Mouse (Mus musculus) urinary bladder, postnatal 14 days (tissue): ENCODE measurements around the gene Gls.
A peak's percentile ranks its signal among the peaks of the same experiment; 100 is the strongest.

Source experiments
- DNase-seq: peaks from one replicate; pipeline ENCODE4 v3.0.0; 2021; ENCODE audit warnings: low spot score

Gls gene

DNA sequence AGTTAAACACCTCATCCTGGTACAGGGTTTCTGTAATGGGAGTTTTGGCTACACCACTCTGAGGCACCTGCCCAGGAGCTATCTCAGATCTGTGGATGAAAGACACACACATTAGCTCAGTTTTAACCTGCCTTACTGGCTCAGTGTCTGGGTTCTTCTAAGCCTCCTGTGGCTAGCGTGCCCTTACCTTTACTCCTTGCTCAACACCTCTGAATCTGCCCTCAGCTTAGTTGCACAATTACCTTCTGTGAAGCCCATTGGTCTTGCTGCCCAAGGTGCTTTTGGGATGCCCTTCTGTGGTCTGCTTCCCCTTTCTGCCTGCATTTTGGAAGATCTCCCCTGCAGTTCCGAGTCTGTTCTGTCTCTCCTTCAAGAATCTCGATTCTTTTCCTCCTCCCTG, 108.2 kb downstream of the Gls start:
- no peak for DNase-seq

DNA sequence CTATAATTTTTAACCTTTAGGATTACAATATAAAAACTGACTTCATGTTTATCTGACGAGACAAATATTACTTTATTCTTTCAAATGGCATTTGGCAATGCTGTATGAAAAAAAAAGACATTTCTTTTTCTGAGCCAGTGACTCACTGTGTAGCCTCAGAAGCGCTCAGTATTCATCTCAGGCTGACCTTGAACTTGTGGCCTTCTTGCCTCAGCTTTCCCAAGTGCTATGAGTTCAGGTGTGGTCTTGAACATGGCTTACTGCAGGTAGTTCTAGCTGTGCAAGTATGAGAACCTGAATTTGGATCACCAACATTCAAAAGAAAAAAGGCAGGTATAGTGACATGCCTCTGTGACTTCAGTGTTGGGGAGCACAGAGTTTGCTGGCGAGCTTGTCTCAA, 112.0 kb downstream of the Gls start:
- DNase-seq, result no peak

DNA sequence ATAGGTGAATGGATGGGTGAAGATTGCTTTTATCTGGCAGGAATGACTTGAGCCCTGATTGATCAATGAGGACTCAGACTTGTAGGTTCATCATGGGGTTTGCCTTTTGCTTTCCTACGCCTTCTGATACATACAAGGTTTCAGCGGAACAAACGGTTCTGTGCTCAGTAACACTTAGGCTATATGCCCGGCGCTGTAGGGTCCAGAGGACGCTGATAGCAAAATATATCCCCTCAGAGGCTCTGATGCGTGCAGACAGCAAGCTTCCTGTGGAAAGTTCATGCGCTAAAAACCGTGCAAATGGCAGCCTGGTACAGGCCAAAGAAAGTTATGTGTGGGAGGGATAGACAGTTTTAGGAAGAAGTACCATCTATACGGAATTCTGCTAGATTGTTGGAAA, 112.8 kb downstream of the Gls start:
- DNase-seq, result no peak

DNA sequence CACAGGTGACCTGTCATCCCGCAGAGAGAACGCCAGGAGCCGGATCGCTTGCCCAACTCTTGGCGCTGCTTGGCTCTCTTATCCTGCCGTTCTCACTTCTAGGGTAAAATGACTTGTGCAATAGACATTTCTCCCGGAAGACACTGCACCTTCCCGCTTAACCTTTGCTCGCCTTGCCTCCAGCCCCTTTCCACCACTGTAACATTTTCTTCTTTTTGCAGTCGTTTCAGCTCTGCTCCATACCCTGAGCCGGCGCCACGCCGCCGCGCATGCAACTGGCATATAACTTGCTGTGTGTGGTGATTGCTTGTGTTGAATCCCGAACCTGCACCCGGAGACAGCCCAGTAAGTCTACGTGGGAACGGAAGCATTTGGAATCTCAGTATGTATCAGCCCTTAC, 113.3 kb downstream of the Gls start:
- peak; percentile 14 for DNase-seq

DNA sequence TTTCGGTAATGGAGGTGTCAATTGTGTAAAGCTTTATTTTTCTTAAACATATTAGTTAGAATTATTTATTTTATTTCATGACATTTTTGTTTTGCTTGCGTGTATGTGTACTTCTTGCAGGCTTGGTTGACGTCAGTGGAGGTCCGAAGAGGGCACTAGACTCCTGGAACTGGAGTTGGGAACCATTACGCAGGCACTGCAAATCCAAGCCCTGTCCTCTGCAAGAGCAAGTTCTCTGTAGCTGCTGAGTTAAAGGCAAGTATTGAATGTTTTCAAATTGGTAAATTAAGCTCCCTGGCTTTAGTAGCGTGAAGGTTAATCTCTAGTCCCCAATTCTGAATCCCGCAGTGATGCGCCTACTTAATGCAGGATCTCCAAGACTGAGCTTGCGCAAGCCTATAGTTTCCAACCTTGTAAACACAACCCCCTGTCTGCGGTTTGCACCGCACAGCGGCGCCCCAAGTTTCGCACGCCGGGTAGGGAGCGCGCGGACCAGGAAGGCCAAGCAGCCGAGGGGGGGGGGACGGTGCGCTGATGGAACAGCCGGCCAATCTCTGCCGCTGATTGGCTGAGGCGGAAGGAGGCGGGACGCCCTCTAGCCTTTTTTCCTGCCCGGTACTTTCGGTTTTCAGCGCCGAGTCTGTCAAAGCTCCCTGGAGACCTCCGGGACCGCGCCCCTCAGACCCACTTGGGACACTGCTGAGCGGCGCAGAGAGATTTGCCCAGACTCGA, 114.0 kb downstream of the Gls start, which contains the start of gene Stat1:
Gene Stat1 (plus strand): TSS at position 581 of the 732 bp plus-strand sequence.
- DNase-seq, result peak; percentile 85

DNA sequence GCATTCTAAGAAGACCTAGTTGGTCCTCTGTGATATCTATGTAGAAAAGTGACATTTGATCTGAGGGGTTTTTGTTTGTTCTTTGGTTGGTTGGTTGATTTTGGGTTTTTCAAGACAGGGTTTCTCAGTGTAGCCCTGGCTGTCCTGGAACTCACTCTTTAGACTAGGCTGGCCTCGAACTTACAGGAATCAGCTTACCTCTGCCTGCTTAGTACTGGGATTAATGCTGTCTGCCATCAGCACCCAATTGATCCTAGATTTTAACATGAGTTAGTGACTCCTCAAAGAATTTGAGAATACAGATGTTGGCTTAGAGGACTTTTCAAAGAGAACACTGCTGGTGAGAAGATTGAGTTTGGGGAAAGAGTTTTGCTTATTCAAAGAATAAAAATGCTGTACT, 115.3 kb downstream of the Gls start:
- no peak for DNase-seq

DNA sequence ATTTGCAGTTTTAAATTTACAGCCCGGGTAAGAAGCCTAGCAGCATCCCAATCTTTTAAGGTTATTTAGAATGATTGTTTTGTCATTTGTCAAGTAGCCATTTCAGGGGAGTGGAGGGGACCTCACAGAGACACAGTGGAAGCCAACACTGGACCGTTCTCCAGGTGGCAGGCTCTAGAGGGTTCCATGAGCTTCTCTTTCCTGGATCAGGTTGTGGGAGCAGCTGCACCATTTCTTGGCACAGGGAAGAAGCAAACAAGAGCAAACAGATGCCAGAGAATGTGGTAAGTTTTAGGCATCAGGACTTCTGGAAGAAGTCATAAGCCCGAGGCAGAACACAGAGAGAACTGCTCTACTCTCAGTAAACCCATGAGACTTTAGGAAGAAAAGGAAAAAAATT, 116.6 kb downstream of the Gls start:
- no peak for DNase-seq

DNA sequence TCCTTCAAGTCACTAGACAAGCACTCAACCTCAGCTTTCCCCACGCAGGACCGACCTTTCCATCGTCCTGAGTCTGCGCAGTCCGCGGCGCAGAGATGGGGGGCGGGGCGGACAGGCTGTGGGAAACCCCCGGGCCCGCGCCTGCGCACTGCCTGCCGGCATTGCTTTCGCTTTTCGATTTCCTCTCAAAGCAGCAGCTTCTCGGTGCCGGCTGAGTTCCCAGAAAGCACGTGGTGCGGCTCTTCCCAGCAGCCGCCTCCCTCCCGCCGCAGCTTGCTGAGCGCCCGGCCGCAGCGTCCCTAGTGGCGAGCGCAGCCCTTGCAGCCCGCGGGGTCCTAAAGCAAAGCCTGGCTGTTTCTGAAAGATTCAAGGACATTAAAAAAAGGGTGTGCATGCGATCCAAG, 119.4 kb downstream of the Gls start:
- DNase-seq, result peak; percentile 98
